Mouse (Mus musculus) MEL-GATA-1-ER (cell line): Measurements from ENCODE around the gene Ssmem1.

Experiments used
- DNase-seq: peaks from one replicate; pipeline ENCODE4 v3.0.0-alpha.2; 2012; ENCODE audit warnings: low read depth; ENCODE audit errors: extremely low read depth

The Ssmem1 gene

DNA sequence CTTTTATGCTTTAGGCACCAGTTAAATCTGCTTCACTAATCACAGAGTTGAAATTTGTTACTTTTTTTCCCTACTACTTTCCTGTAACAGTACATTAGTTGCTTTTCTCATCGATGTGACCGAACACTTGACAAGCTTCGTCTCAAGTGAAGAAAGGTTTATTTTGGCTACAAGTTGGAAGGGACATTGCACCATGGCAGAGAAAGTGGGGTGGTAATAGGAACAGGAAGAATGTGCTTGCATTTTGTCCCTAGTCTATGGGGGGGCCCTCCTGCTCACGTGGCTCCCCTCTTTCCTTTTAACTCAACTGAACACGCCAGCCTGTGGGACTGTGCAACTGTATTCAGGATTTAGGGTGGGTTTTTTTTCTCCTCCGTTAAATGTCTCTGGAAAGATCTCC is 43.0 kb downstream of the Ssmem1 start:
- DNase-seq: no peak

DNA sequence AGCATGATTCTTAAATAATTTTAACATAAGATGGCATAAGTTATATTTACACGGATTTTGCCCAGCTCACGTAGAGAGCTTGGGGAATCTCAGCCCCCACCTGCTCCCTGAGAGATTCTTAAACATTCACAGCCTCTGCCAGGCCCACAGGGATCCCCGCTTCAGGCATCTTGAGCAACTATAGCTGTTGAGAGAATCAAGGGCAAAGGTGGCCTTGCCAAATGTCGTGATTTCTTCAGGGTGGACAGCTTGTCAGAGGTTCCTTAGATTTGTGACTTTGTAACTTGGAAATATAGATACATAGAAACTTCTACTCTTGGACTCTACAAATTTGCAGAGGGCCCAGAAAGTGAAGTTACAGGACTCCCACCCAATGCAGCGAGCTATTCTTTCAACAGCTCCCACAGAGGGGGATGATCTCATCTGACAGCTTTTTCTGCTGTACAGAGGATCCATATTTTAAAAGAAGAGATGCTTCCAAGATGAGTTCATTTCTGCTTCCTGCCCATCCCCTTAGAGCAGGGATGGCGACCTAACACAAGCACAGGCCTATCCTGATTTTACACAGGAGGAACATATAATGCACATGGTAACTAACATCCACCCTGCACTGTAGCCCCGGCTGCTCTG is 43.8 kb downstream of the Ssmem1 start:
- DNase-seq: no peak

DNA sequence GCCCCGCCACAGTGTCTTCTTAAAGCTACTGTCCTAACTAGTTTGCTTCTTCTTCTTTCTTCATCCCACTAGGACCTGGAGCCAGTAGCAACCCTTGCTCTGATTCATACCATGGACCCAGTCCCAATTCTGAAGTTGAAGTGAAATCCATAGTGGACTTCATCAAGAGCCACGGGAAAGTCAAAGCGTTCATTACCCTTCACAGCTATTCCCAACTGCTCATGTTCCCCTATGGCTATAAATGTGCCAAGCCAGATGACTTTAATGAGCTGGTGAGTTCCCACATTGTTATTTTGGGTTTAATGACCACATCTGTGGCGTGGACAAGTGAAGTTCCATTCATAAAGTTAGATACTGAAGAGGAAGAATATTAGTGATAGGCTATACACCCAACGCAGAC is 44.4 kb downstream of the Ssmem1 start:
- DNase-seq: no peak

DNA sequence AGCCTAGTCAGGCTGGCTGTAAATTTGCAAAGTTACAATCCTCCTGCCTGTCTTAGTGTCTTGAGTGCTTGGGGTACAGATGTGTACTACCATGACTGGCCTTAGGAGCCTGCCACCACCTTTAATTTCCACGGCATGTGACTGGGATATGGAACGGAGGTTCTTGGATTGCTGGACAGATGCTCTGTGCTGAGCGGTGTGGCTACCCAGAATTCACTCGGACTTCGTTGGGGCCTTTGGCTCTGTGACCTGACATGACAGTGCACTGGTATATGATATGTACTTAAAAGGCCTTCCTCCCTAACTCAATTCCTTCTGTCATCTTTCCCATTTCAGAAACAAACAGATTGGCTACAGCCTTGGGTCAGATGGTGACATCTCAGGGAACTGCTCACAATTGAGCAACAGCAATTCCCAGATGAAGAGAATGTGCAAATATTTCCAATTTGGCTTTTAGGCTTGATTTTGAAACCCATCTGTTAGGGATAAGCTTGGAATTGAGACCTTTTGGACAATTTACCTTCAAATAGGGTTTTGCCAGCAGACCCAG is 45.0 kb downstream of the Ssmem1 start:
- no peak for DNase-seq

DNA sequence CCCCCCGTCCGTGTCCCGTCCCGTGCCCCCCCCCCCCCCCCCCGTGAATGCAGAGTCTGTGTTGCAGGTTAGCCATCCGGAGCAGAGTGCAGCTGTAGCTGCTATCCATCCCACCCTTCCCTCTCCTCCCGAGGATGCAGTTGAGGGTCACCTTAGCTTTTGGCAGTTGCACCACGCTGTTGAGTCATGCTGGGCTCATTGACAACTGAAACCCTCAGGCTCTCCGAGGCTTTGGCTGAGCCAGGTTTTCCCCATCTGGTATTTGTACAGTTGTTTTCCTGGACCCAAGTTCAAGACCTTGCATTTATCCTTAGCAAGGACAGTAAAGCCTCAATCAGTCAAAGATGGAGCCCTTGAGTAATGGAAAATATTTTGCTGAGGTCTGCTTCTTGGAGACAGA is 46.4 kb downstream of the Ssmem1 start:
- no peak for DNase-seq

DNA sequence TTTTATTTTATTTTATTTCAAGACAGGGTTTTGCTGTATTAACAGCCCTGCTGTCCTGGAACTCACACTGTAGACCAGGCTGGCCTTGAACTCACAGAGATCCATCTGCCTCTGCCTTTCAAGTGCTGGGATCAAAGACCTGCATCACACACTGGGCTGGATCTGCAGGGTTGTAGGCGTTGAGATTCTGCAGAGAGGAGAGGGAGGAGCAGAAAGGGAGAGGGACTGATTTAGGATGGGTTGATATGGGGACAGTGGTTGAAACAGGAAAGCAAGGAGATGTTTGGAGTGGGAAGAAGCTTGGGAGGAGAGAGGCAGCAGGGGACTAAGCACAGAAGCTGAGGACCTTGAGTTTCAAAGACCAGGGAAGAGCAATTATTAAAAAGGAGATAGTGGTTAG is 50.1 kb downstream of the Ssmem1 start:
- no peak for DNase-seq

DNA sequence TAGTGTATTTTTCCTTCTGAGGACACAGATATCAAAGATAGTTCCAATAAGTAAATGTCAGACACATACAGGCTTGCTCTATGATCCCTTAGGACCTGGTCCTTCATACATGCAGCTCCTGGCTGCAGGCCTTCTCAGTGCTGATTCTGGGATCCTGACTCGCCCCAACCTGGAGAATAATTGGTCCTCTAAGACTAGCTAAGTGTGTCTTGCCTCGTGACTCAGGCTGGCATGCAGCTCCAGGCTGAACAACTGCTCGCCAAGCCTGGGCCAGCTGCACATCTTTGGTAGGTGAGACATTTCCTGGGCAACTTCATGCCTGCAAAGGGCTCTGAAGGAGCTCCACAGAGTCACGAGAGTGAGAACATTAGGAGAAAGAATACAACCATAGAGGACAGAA is 52.5 kb downstream of the Ssmem1 start:
- DNase-seq: no peak

DNA sequence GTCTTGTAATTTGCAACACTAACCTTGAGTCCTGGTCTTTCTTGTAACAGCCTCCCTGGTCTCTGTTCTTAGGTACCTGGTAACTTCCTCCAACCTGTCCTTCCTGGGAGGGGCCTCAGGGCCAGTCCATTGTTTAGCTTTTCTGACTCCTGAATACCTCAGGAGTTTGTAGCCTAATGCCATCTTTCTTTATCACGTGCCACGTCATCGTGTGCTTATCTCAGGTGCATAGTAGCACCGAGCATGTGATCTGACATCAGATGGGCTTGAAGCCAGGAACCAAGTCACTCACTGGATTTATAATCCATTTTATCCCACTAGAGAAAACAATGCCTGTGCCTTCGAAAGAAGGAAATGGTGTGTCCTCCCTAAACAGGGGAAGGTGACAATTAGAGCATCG is 53.9 kb downstream of the Ssmem1 start:
- DNase-seq: no peak

DNA sequence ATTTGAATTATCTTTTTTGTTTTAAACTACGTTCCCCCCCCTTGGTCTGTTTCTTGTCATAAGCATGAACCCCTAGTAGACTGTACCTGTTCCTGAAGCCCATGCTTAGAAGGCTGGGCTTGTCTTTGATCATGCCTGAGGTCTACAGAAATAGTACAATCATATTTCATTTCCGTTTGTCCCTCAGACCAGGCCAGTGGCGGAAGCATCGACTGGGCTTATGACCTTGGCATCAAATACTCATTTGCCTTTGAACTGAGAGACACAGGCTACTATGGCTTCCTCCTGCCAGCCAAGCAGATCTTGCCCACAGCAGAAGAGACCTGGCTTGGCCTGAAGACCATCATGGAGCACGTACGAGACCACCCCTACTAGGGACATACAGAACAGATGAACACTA is 54.4 kb downstream of the Ssmem1 start:
- DNase-seq: no peak

DNA sequence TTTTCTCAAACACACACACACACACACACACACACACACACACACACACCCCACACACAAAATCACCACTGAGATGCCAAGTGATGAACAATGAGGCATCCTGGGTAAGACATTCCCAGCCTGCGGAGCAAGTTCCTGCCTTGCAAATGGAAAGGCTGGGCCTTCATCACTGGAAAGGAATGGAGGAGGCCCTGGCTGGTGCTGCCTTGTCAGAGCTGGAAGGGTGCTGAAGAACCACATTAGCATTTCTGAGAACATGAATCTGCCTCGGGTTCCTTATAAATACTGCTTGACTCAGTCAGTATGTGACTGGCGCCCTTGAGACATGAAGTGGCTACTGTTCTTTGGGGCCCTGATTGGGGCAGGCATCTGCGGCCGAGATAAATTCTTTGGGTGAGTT is 58.4 kb downstream of the Ssmem1 start, which contains the start of gene Cpa4:
TSS of gene Cpa4 (plus strand) at position 301 of the 400 bp plus-strand sequence.
- DNase-seq: no peak

DNA sequence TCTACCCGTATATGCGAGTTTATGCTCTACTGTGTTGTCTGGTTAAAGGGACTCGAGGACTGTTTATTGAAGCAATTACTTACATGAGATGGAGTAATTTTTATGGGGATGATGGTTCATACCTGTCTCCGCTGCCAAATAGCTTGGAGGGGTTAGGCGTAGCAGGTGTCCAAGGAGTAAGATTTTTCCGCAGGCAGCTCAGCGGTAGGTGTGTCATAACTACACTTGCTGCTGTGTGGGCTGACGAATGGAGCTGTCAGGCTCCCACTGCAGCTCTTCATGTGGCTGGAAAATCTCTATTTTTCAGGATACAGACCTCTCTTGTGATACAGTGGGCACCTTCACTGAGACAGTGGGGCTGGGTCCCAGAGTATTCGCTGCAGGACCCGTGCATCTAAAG is 59.7 kb downstream of the Ssmem1 start:
- no peak for DNase-seq
